Mouse (Mus musculus) midbrain, postnatal 0 days (tissue): ENCODE measurements at regions not wholly inside any gene's neighbourhood (a gene's known extent, or its start where the extent isn't known, plus 50 kb on each side); places are given as distances from the start of the nearest gene placed in this dataset.
A peak's percentile ranks its signal among the peaks of the same experiment; 100 is the strongest.

Experiments
- ATAC-seq: fragments of 200-750 bp; cut with Nextera tagmentation; 2 replicates; pipeline ENCODE4 v1.8.0; 2017; ENCODE audit warnings: moderate number of reproducible peaks, mild to moderate bottlenecking, moderate TSS enrichment, moderate library complexity; ENCODE audit not compliant: low FRiP score
- DNase-seq: peaks from one replicate; pipeline ENCODE4 v3.0.0-alpha.2; 2015; ENCODE audit warnings: low spot score
- H3K27ac ChIP-seq: fragments of 300-500 bp; sonication (generic); 2 replicates; pipeline ENCODE4 v1.5.1; 2014; ENCODE audit warnings: low read depth, mild to moderate bottlenecking, low read length, mixed read lengths
- H3K27me3 ChIP-seq: fragments of 300-500 bp; sonication (generic); 2 replicates; pipeline ENCODE4 v1.6.1; 2014; ENCODE audit warnings: low read length, control low read depth, mixed read lengths; ENCODE audit not compliant: insufficient read depth
- H3K36me3 ChIP-seq: fragments of 300-500 bp; sonication (generic); 2 replicates; pipeline ENCODE4 v1.6.1; 2014; ENCODE audit warnings: low read length, control low read depth, mixed read lengths; ENCODE audit not compliant: insufficient read depth
- H3K4me1 ChIP-seq: fragments of 300-500 bp; sonication (generic); 2 replicates; pipeline ENCODE4 v1.6.1; 2014; ENCODE audit warnings: mild to moderate bottlenecking, control low read depth, antibody characterized with exemption, low read length, mixed read lengths; ENCODE audit not compliant: insufficient read depth
- H3K4me2 ChIP-seq: fragments of 300-500 bp; sonication (generic); 2 replicates; pipeline ENCODE4 v1.6.1; 2014; ENCODE audit warnings: low read depth, mild to moderate bottlenecking, low read length, mixed read lengths; ENCODE audit not compliant: poor library complexity, severe bottlenecking
- H3K4me3 ChIP-seq: fragments of 300-500 bp; sonication (generic); 2 replicates; pipeline ENCODE4 v1.5.1; 2014; ENCODE audit warnings: low read depth, mild to moderate bottlenecking, low read length, moderate library complexity
- H3K9ac ChIP-seq: fragments of 300-500 bp; sonication (generic); replicated peaks from 2 replicates; pipeline ENCODE4 v1.6.1; 2014; ENCODE audit warnings: mild to moderate bottlenecking, low read length, moderate library complexity, mixed read lengths; ENCODE audit not compliant: poor library complexity, severe bottlenecking
- H3K9me3 ChIP-seq: fragments of 300-500 bp; sonication (generic); 2 replicates; pipeline ENCODE4 v1.6.1; 2016; ENCODE audit warnings: low read length, control low read depth
- CTCF ChIP-seq: IDR thresholded peaks from 2 replicates; pipeline ENCODE4 v1.5.1; 2016; ENCODE audit warnings: antibody characterized with exemption, mild to moderate bottlenecking
- WGBS: fragments of 180-500 bp; shearing (Covaris S2); extraction: QIAGEN DNeasy Blood & Tissue Kit; methylation state at CpG from one replicate; pipeline ENCODE4 v1.1.7; 2014; 5-methylcytosine and 5-hydroxymethylcytosine counted together

DNA sequence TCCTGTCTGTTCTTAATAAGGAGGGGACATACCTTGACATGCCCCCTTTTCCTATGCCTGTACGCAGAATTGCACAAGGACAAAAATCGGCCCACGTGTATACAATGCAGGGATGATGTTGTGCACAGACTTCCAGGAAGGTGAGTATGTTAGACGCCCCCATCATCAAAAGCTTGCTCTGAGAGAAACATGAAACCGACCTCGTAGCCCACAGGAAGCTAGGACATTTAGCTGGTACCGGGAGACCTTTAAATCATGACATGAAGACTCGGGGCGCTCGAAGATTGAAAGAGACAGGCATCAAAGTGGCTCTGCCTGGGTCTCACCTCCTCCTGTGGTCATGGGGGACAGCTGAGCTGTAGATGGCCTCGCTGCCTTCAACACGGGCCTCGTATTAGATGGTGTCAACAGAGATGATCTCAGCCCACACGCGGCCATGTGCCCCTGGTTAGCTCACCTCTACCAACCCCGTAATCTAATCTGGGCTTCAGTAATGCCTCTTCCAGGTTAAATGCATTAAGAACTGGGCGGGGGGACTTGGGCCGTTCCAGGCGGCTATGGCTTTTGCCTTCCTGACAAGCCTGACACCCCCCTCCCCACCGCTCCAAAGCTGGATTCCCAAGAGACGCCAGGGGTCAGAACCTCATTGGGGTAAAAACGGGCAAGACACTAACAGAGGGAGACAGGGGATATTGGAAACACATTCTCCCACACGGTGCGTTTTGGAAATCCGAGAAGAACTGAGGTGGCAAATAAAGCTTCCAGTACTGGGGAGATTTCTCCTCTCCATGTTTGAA is 520.9 kb upstream of the Tbx3 start:
- H3K27me3 ChIP-seq = no peaks in the 10 kb centered on the region
- no peaks in the 10 kb centered on the region for H3K36me3 ChIP-seq
- no peak for TF ChIP-seq CTCF
- H3K4me3 ChIP-seq = no peak overlapping the region
- no peak overlapping the region for H3K27ac ChIP-seq
- WGBS = 89% methylated on average over 25 of the region's 25 CpGs
- H3K9ac ChIP-seq = no peak overlapping the region
- no peaks in the 10 kb centered on the region for H3K4me1 ChIP-seq
- no peak overlapping the region for H3K4me2 ChIP-seq
- DNase-seq = no peak
- ATAC-seq = no peak
- no peaks in the 10 kb centered on the region for H3K9me3 ChIP-seq

DNA sequence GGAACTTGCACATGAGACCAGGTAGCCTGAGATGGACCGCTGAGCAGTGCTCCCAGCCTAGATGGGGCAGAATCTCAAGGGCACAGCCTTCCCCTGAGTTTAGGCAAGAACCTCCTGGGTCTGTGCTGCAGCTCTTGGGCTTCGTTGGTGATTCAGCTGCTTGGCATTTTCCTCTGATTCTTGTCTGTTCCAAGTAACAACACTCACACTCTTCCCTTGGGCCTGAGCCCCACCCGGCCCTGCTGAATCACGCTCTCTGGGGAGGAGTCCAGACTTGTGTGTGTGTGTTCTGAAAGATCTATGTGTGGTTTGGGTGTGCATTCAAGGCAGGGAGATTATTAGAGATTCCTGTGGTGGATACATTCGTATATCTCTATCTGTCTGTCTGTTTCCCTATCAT is 517.4 kb upstream of the Tbx3 start:
- no peak for TF ChIP-seq CTCF
- Histone ChIP-seq H3K27me3 (no peaks in the 10 kb centered on the region), H3K4me2 (no peak overlapping the region), H3K9ac (no peak overlapping the region), H3K4me3 (no peak overlapping the region), H3K36me3 (no peaks in the 10 kb centered on the region), H3K9me3 (no peaks in the 10 kb centered on the region; the same call in 1 of the 2 replicates), H3K27ac (no peak overlapping the region), H3K4me1 (no peaks in the 10 kb centered on the region)
- WGBS = 91% methylated on average over 5 of the region's 5 CpGs
- ATAC-seq (no peak), DNase-seq (no peak)

DNA sequence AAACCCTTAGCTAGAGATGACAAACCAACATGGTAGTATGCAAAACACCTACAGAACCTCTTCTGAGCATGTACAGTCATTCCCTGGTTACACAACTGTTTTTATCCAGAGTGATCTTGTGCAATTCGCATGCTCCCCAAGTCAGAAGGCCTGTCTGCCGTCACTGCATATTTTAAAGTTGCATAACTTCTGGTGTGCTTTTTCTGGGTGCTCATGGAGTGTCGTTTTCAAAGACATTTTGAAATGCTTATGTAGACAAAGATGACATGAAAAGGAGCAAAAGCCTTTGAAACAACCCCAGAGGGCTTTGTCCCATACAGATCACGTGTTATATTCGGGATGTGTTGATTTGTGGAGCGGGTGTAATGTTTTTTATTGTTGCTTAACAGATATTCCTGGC is 513.8 kb upstream of the Tbx3 start:
- Histone ChIP-seq H3K9ac (no peak overlapping the region), H3K4me2 (no peak overlapping the region), H3K27ac (no peak overlapping the region), H3K36me3 (no peaks in the 10 kb centered on the region), H3K9me3 (no peaks in the 10 kb centered on the region; the same call in 1 of the 2 replicates), H3K4me3 (no peak overlapping the region), H3K4me1 (no peaks in the 10 kb centered on the region), H3K27me3 (no peaks in the 10 kb centered on the region)
- 84% methylated on average over 6 of the region's 6 CpGs for WGBS
- DNase-seq (no peak), ATAC-seq (no peak)
- no peak for TF ChIP-seq CTCF

DNA sequence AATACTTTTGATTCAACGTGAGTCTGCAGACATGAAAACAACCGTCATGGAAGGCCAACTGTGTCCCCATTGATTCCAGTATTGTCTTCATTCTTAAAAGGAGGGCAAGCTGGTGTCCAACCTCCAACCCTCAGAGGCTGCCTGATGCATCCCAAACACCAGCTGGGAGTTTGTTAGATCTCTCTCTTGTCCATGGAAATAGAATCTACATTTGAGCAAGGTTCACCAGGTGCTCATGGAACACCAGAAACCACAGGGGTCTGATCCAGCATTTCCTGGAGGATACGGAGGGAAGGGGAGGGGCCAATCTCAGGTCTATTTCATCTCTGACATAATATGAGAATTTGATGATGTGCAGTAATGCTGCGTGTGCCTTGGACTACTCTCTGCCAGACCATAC is 512.3 kb upstream of the Tbx3 start:
- H3K36me3 ChIP-seq = no peaks in the 10 kb centered on the region
- H3K4me3 ChIP-seq = no peak overlapping the region
- no peak for ATAC-seq

DNA sequence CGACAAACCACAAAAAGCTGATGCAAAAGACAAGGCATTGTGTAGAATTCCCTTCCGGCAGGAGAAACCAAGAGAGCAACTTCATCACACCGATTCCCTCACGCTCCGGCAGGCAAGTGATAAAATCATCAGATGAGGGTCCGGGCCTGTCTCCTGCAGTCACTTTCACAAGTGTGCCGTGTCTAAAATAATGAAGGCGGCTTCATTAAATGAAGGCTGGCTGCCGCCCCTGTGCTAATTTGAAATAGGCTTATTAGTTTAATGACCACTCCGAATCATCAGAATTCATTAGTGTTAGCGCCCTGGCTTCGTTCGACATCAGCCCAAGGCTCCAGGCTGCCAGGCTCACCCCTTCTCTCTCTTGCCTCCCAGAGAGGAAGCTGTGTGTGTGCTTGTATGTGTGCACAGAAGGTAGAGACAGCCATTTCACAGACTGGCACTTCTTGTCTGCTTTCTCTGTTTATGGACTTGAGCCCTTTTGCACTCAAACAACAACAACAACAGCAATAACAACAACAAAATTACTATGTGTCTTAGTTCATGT is 508.3 kb upstream of the Tbx3 start:
- Histone ChIP-seq H3K27me3 (no peaks in the 10 kb centered on the region), H3K27ac (no peak overlapping the region), H3K4me1 (no peaks in the 10 kb centered on the region), H3K36me3 (no peaks in the 10 kb centered on the region), H3K4me3 (no peak overlapping the region), H3K4me2 (no peak overlapping the region), H3K9ac (no peak overlapping the region), H3K9me3 (no peaks in the 10 kb centered on the region)
- 65% methylated on average over 13 of the region's 13 CpGs for WGBS
- ATAC-seq (no peak), DNase-seq (peak; percentile 16)
- TF ChIP-seq CTCF = no peak

More for the DNA sequence above, 512.3 kb upstream of the Tbx3 start:
- no peaks in the 10 kb centered on the region; the same call in 1 of the 2 replicates for H3K9me3 ChIP-seq
- no peak overlapping the region for H3K27ac ChIP-seq
- no peak for TF ChIP-seq CTCF
- no peak for DNase-seq
- 84% methylated on average over 4 of the region's 4 CpGs for WGBS
- no peaks in the 10 kb centered on the region for H3K27me3 ChIP-seq
- no peaks in the 10 kb centered on the region for H3K4me1 ChIP-seq
- no peak overlapping the region for H3K4me2 ChIP-seq
- no peak overlapping the region for H3K9ac ChIP-seq

DNA sequence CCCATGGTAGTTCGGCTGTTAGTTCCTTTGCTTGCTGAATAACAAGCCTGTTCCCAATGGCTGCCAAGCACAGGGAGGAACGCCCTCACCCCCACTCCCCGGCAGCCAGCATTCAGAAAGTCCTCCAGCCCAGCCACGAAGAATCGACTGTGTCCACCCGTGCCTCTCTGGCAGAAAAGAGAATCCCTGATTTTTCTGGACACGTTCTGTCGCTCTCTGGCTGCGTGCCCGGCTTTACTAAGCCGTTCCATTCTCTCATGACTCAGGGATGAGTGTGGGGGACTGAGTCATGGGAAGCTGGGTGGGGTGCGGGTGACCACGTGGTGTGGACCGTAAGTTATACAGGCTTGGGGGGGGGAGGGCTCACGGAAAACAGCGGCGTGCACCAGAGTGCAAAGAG is 502.8 kb upstream of the Tbx3 start:
- DNase-seq (peak; percentile 82), ATAC-seq (peak; percentile 58)
- Histone ChIP-seq H3K4me3 (no peak overlapping the region), H3K9me3 (no peaks in the 10 kb centered on the region), H3K36me3 (no peaks in the 10 kb centered on the region), H3K4me2 (peak overlapping the region; percentile 12; the same call in 1 of the 2 replicates), H3K27me3 (no peaks in the 10 kb centered on the region), H3K27ac (no peak overlapping the region), H3K4me1 (no peaks in the 10 kb centered on the region), H3K9ac (no peak overlapping the region)
- TF ChIP-seq CTCF = no peak
- 64% methylated on average over 17 of the region's 17 CpGs for WGBS
